Mouse (Mus musculus) gastrocnemius, postnatal 25 days (tissue): ENCODE data around the gene Inppl1. TPM values are rescaled to one million over a fixed set of nuclear protein-coding genes. Genes with fewer than 3 reads are reported as not detected.

Source experiments
- DNase-seq: peaks from one replicate; pipeline ENCODE4 v3.0.0; 2022
- total RNA-seq, 2 experiments: library from RNA; stranded (reverse); gene quantifications; 1 replicate in 1 of 2; 2 replicates in 1 of 2; pipeline ENCODE4 v1.2.3; 2021

Inppl1 gene
- total RNA-seq, 2 experiments from 2014 or later, result 79.7 to 88.0 TPM

GRCm38 (mm10) chr7:101844186-101844585, 6.2 kb upstream of the Inppl1 start:
- DNase-seq, result no peak

GRCm38 (mm10) chr7:101837154-101837605, 849 bp downstream of the Inppl1 start:
- DNase-seq, result no peak

- peak; percentile 57 for DNase-seq
These were observed 1.5 kb downstream of the Inppl1 start for GRCm38 (mm10) chr7:101836271-101837153.

DNA sequence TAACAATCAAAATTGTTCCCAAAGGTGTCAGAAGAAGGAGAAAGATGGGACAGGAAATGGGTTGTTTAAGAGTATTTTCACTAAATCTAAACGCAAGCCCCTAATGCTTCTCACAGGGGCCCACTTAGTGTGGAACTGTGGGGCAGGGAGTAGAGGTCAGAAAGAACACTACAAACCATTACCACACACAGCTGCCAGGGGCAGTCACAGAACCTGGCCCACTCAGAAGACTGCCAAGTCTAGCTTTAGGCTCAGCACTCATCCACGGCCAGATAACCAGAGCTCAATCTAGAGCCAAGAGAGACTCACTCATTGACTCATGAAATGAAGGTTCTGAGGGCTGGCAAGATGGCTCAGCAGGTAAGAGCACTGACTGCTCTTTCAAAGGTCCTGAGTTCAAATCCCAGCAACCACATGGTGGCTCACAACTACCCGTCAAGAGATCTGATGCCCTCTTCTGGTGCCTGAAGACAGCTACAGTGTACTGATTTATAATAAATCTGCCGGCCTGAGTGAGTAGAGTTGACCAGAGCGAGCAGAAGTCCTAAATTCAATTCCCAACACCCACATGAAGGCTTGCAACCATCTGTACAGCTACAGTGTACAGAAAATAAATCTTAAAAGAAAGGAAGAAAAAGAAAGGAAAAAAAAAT, 2.4 kb downstream of the Inppl1 start:
- DNase-seq, result no peak

GRCm38 (mm10) chr7:101834903-101835302, 3.1 kb downstream of the Inppl1 start:
- no peak for DNase-seq

DNA sequence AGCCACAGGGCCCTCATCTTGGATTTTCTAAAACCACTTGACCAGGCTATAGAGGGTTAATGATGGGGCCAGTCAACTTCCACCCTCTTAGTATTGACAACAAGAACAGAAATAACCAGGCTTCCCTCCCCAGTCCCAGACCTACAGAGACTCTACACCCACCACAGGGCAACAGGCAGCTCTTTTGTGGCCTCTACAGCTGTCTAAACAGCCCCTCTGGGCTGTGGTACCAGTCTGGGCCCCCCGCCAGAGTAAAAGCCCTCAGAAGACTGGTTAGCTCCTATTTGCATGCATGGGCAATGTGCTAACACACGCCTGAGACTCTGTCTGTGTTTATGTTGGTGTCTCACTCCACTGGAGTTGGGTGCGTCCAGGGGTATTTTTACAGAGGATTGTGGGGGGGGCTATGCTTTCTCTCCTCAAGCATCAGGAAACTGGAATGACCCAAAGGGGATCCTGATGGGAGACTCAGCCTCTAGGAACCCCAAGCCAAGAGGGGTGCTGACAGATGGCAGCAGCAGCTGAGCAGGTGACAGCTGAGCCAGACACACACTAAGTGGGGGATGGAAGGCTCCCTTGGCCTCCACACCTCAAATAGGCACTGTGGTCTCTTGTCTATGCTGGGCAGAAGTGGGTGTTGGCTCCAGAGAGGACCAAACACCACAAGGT, 4.0 kb downstream of the Inppl1 start:
- DNase-seq, result no peak

GRCm38 (mm10) chr7:101833352-101833751, 4.7 kb downstream of the Inppl1 start:
- DNase-seq, result no peak

GRCm38 (mm10) chr7:101832372-101832771, 5.7 kb downstream of the Inppl1 start:
- DNase-seq, result no peak

GRCm38 (mm10) chr7:101831437-101831836, 6.6 kb downstream of the Inppl1 start:
- no peak for DNase-seq

DNA sequence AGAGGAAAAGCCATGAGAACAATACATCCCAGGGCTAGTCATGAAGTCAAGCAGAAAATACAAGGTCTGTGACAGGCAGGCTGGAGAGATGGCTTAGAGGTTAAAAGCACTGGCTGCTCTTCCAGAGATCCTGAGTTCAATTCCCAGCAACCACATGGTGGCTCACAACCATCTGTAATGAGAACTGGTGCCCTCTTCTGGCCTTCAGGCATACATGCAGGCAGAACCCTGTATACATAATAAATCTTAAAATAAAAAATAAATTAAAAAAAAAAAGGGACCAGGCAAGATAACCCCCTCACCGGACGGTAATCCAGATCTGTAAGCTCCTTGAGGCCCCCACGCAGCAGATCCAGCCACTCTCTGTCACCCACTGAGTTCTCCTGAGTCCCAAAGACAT, 7.7 kb downstream of the Inppl1 start:
- DNase-seq, result no peak

- no peak for DNase-seq
These were observed 14.0 kb downstream of the Inppl1 start for GRCm38 (mm10) chr7:101823758-101824630.

DNA sequence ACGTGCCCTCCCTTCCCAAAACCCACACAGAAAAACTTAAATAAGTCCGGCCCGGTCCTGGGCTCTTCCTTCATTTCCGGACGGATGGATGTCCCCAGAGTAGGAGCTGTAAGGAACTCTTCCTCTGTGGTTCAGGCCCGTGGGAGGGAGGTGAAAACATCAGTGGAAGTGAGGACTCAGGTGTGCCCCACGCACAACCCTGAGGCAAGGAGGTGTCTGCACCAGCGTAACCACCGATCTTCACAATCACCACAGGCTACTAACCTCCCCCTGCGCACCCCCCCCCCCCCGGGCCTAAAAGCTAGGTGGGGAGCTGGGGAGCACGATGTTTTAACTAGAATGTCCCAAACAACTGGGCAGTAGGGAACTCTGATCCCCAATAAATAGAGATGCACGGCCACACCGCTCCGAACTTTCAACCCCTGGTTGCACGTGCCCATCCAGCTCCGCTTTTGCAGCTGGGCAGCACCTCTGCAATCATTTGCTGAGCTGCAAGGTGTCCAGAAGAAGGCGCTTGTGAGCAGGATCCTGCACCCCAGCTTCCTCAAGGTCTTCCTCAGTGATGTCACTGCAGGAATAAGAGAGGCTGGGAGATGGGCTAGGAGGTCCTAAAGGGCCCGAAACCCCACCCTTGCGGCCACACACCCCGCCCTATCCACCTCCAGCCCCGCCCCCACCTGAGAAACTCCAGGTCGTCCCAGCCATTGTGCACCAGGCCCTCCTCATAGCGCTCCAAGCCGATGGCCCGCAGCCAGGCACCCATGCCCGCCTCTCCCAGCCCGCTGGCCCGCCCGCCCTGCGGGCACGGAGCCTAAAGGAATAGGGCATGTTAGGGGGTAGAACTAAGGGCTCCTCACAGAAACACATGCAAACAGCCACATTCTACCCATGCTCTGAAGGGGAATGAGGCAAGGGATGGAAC, 14.9 kb downstream of the Inppl1 start:
- DNase-seq, result no peak

- DNase-seq, result peak; percentile 63
These were observed 16.2 kb downstream of the Inppl1 start for GRCm38 (mm10) chr7:101821571-101822501.

DNA sequence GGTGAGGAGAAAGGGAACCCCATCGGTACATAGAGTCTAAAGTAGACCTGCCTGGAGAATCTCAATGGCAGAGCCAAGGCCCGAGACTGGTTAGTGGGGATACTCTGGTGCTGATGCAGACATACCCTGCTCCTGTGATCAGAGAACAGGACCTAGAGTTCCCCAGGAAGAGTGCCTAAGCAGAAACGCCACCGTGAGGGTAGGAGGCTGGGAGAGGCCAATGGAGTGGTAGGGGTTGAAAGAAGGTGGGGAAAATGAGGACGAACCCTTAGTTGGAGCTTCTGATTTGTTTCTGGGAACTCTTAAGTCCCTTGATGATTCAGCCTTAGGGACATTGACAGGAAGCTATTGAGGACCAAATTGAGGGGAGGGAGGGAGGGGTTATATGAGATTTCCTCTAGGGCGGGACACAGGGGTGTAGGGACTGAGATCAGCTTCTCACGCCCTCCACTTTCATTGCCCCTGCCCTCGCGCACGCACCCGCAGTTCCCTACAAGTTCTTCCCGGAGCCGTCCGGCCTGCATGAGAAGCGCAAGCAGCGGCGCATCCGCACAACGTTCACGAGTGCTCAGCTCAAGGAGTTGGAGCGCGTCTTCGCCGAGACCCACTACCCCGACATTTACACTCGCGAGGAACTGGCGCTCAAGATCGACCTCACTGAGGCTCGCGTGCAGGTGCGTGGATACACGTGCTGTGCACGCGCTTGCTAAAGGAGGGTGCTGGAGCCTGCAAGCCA, 17.6 kb downstream of the Inppl1 start:
- DNase-seq, result no peak

- DNase-seq, result no peak
These were observed 20.1 kb downstream of the Inppl1 start, which contains the start of gene Phox2a for GRCm38 (mm10) chr7:101817861-101818401. Phox2a (plus strand) TSS chr7:101818313.

DNA sequence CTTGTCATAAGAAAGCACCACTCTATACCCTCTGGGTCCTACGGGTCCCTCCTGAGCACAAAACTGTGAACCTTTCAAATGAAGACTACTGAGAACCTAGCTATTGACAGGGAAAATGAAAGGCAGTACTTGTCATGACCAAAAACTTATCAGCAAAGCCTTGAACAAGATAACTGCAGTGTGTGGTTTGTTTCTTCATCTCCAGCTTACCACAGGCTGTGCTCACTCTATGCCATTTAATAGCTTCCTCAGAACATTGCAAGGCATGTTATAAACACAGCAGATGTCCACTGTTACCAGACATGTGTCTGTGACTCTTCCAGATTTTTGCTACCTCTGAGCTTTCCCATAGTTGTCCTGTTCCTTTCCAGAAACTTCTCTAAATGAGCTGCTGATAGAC, 61.0 kb downstream of the Inppl1 start:
- no peak for DNase-seq

- DNase-seq, result no peak
These were observed 65.3 kb downstream of the Inppl1 start for GRCm38 (mm10) chr7:101772687-101773086.
